Mouse (Mus musculus): Measurements from ENCODE around the gene Klc1. TPM values are rescaled to one million over a fixed set of nuclear protein-coding genes. Genes with fewer than 3 reads are reported as not detected.
"Not testable (repeated sequence)": the region's sequence is repeated elsewhere in the genome, so short reads cannot be mapped to it uniquely, and the experiment has no call there.

Klc1 gene
- polyA plus RNA-seq, 1 experiment from 2014 or later, result 430 TPM

DNA sequence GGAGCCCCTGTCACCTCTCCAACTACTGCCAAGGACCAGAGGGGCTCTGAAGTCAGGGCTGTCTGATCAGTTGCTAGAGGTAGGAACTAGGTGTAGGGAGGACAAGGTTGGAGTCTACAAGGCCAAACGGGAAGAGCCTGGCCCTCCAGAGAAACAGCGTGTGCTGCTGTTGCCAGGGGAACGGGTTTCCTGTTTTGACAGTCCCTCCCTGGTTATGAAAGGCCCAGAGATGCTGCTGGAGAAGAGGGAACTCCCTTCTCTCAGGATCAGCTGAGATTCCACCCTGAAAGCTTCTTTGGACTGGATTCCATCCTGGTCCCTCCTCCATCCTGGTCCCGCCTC lies 32.6 kb upstream of the Klc1 start:
- no peaks in the 10 kb centered on the region for H3K27me3 ChIP-seq
- H3K4me1 ChIP-seq, result peaks cover 7% of the 10 kb centered on the region
- 66% methylated on average over 4 of the region's 4 CpGs for WGBS
- no peaks in the 10 kb centered on the region for H3K9me3 ChIP-seq (replicated peaks)
- no peak overlapping the region for H3K4me3 ChIP-seq
- 0 out of 2 replicates have a peak overlapping the region, but pooled peaks have one; percentile 30 for H3K27ac ChIP-seq
- H3K9ac ChIP-seq, result no peak overlapping the region
- no peak for ATAC-seq (ENCODE audit: low FRiP score)
- H3K36me3 ChIP-seq, result peaks cover 32% of the 10 kb centered on the region; the same call in 1 of the 2 replicates
- no peak overlapping the region for H3K4me2 ChIP-seq (replicated peaks)

DNA sequence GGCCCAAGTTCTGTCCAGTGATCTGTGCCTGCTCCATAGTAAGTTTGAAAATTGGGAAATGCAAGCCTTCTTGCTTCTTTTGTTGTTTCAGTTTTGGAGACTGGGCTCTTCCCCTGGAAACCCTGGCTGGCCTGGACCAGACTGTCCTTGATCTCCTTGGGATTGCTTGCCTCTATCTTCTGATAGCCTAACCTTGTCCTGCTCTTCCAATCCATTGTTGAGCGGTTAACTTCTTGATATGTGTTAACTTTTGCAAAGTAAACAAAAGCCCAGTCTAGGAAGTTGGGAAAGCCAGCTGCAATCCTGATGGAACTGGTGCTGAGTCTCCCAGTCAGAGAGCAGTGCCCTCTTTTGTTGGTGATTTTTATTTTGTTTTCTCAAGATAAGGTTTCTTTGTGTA lies 30.7 kb upstream of the Klc1 start:
- H3K36me3 ChIP-seq, result peaks cover 40% of the 10 kb centered on the region; the same call in 1 of the 2 replicates
- H3K27ac ChIP-seq, result no peak overlapping the region
- no peak overlapping the region for H3K4me2 ChIP-seq (replicated peaks)
- H3K4me3 ChIP-seq, result no peak overlapping the region
- 90% methylated on average over 1 of the region's 1 CpGs for WGBS
- H3K4me1 ChIP-seq, result peaks cover 10% of the 10 kb centered on the region
- H3K9ac ChIP-seq, result no peak overlapping the region
- H3K27me3 ChIP-seq, result no peaks in the 10 kb centered on the region
- ATAC-seq (ENCODE audit: low FRiP score), result no peak
- no peaks in the 10 kb centered on the region for H3K9me3 ChIP-seq (replicated peaks)

DNA sequence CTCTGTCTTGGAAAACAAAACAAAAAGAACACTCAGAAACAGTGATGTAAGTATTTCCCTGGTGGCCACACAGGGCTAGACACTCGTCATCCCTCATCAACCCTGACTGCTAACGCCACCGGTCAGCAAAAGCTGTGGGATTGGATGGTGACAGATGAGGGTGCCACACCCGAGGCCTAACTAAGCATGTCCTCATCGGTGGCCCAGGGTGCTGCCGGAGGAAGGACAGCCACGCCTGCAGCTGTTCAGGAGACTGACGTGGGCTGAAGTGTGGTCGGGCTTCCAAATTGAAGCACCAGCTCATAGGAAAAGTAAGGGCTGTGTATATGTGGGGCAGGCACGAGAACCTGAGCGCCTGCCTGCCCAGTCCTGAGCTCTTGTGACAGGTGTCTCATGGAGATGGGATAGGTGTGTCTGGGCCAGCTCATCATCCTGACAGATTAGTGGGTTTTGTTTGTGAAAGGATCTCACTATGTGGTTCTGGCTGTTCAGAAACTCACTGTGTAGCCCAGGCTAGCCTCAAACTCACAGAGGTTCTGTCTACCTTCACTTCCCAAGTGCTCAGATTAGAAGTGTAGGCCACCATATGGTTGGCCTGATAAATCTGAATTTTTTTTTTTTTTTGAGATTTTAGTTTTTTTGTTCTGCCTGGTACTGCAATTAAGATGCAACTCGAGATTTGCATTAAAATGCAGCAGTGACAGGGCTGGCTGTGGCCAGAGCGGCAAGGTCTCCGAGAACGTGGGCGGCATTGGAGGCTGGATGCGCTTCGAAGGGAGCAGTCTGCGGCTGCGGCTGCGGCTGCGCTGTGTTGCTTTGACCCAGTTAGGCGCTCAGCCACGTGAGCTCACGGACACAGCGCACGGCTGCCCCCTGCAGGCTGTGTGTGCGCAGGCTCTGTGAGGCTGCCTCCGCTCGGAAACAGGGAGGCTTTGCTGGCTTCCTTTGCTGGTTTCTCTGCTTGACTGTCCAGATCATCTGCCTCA lies 26.5 kb upstream of the Klc1 start:
- peak overlapping the region; percentile 38 for H3K4me2 ChIP-seq (replicated peaks)
- no peak overlapping the region for H3K4me3 ChIP-seq
- H3K27ac ChIP-seq, result no peak overlapping the region
- H3K27me3 ChIP-seq, result no peaks in the 10 kb centered on the region
- H3K9ac ChIP-seq, result 0 out of 2 replicates have a peak overlapping the region, but pooled peaks have one; percentile 20
- peaks cover 3% of the 10 kb centered on the region; the same call in 1 of the 2 replicates for H3K4me1 ChIP-seq
- no peaks in the 10 kb centered on the region for H3K9me3 ChIP-seq (replicated peaks)
- ATAC-seq (ENCODE audit: low FRiP score), result peak; percentile 86
- peaks cover 22% of the 10 kb centered on the region; the same call in 1 of the 2 replicates for H3K36me3 ChIP-seq
- 32% methylated on average over 30 of the region's 30 CpGs for WGBS

DNA sequence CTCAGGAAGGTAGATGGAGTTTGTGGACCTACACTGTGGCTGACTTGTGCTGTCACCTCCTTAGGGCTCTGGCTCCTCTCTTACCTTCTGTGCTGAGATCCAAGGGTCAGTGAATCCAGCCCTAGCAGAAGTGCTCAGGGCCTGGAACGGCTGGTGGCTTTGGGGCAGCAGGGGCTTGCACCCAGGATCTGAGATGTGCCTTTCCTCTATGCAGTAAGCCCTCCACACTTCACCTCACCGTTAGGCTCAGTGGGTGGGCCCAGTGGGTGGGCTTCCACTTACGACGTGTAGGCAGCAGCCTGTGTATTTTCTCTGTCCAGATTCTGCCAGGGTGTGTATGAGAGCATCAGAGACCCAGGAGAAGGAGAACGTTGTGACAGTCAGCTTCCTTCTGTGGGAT lies 25.7 kb upstream of the Klc1 start:
- WGBS, result 61% methylated on average over 5 of the region's 5 CpGs
- peaks cover 22% of the 10 kb centered on the region; the same call in 1 of the 2 replicates for H3K36me3 ChIP-seq
- H3K27me3 ChIP-seq, result no peaks in the 10 kb centered on the region
- peaks cover 3% of the 10 kb centered on the region; the same call in 1 of the 2 replicates for H3K4me1 ChIP-seq
- ATAC-seq (ENCODE audit: low FRiP score), result peak; percentile 35
- H3K9ac ChIP-seq, result 0 out of 2 replicates have a peak overlapping the region, but pooled peaks have one; percentile 10
- no peak overlapping the region for H3K4me2 ChIP-seq (replicated peaks)
- H3K27ac ChIP-seq, result no peak overlapping the region
- H3K9me3 ChIP-seq (replicated peaks), result no peaks in the 10 kb centered on the region
- H3K4me3 ChIP-seq, result no peak overlapping the region

DNA sequence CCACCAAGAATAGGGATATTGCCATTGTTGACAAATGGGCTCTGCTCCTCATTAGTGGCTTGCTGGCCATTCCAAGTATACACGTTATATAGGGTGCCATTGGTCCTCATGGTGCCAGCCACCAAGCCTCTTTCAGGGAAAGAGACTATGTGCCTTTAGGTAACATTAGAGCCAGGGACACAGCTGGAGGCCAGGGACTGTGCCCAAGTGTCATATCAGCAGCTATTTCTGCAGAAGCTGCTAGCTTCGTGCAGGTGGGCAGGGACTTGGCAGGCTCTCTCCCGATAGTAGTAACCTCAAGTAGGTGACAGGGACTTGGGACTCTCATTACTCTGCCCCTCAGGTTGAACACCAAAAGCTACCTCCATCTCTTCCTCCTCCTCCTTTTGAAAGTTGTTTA lies 23.7 kb upstream of the Klc1 start:
- Histone ChIP-seq H3K27me3 (no peaks in the 10 kb centered on the region), H3K4me2 (replicated peaks) (no peak overlapping the region), H3K27ac (no peak overlapping the region), H3K4me3 (no peak overlapping the region), H3K36me3 (0 out of 2 replicates have a peak, but pooled peaks cover 9% of the 10 kb centered on the region), H3K9me3 (replicated peaks) (no peaks in the 10 kb centered on the region), H3K9ac (no peak overlapping the region), H3K4me1 (peaks cover 3% of the 10 kb centered on the region; the same call in 1 of the 2 replicates)
- 84% methylated on average over 3 of the region's 3 CpGs for WGBS
- ATAC-seq (ENCODE audit: low FRiP score), result no peak

DNA sequence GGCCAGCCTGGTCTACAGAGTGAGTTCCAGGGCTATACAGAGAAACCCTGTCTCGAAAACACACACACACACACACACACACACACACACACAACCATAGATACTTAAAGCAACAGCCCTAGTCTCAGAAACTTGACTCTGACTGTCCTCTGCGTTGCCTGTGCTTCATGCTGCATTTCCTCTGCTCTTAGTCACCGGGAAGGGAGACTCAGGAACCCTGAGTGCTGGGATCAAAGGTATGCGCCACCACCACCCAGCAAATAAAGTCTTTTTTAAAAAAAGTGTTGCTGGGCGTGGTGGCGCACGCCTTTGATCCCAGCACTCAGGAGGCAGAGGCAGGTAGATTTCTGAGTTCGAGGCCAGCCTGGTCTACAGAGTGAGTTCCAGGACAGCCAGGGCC lies 22.0 kb upstream of the Klc1 start:
- H3K27ac ChIP-seq; H3K27me3 ChIP-seq; H3K4me2 ChIP-seq (replicated peaks); H3K9me3 ChIP-seq (replicated peaks); ATAC-seq (ENCODE audit: low FRiP score); H3K9ac ChIP-seq; H3K36me3 ChIP-seq; H3K4me3 ChIP-seq; H3K4me1 ChIP-seq: not testable (repeated sequence)
- 86% methylated on average over 8 of the region's 8 CpGs for WGBS

DNA sequence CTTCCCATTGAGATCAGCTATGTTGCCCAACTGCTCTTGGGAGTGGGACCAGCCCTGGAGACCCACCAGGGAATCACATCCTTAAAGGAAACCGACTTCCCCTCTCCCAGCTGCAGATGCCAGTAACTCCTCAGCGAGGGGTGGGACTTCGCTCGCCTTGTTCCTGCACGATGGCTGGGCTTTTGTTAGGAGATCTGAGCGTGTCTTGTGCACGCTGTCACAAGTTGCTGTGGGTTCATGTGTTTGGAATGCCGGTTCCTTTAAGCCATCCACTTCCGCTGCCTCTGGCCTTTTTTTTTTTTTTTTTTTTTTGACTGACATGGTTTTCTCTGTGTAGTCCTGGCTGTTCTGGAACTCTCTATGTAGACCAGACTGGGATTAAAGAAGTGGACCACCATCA lies 21.3 kb upstream of the Klc1 start:
- no peak for ATAC-seq (ENCODE audit: low FRiP score)
- H3K4me3 ChIP-seq, result no peak overlapping the region
- WGBS, result 59% methylated on average over 9 of the region's 9 CpGs

DNA sequence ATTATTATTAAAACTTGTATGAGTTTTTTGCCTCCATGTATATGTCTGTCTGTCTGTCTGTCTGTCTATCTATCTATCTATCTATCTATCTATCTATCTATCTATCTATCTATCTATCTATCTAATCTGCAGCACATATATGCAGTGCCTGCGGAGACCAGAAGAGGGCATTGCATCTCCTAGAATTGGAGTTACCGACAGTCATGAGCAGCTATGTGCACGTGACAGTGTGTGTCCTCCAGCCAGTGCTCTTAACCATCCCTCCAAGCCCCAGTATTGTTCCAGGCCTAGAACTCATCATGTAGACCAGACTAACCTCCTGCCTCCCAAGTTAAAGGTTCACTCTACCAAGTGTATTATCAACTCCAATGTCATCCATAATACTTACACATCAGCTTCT lies 19.9 kb upstream of the Klc1 start:
- no peak overlapping the region for H3K27ac ChIP-seq
- 9% methylated on average over 3 of the region's 3 CpGs for WGBS
- no peak for ATAC-seq (ENCODE audit: low FRiP score)
- H3K4me2 ChIP-seq (replicated peaks), result no peak overlapping the region
- no peak overlapping the region for H3K9ac ChIP-seq
- H3K4me1 ChIP-seq, result no peaks in the 10 kb centered on the region; the same call in 1 of the 2 replicates
- H3K4me3 ChIP-seq, result no peak overlapping the region
- no peaks in the 10 kb centered on the region for H3K27me3 ChIP-seq
- no peaks in the 10 kb centered on the region for H3K36me3 ChIP-seq
- H3K9me3 ChIP-seq (replicated peaks), result no peaks in the 10 kb centered on the region

More for the DNA sequence above, 21.3 kb upstream of the Klc1 start:
- Histone ChIP-seq H3K9ac (no peak overlapping the region), H3K4me1 (peaks cover 3% of the 10 kb centered on the region; the same call in 1 of the 2 replicates), H3K4me2 (replicated peaks) (no peak overlapping the region), H3K27ac (no peak overlapping the region), H3K9me3 (replicated peaks) (no peaks in the 10 kb centered on the region), H3K27me3 (no peaks in the 10 kb centered on the region), H3K36me3 (no peaks in the 10 kb centered on the region)

DNA sequence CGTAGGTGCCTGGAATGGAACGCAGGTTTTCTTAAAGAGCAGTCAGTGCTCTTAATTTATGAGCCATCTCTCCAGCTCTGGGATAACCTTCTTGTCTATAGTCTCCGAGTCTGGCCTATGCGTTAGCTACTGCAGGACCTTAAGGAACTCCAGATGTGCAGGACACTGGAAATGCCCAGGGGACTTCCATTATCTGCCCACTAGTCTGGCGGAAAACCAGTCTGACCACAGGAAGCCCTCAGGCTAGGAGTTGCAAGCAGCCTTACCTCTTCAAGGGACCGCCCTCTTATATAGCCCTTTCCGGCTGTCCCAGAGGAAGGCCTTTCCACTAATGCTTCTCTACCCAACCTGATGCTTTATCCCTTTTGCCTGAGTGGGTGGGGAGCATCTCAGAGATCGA lies 17.3 kb upstream of the Klc1 start:
- ATAC-seq (ENCODE audit: low FRiP score), result no peak
- H3K4me1 ChIP-seq, result peaks cover 13% of the 10 kb centered on the region
- H3K4me2 ChIP-seq (replicated peaks), result no peak overlapping the region
- no peaks in the 10 kb centered on the region for H3K9me3 ChIP-seq (replicated peaks)
- no peak overlapping the region for H3K27ac ChIP-seq
- no peak overlapping the region for H3K9ac ChIP-seq
- H3K27me3 ChIP-seq, result no peaks in the 10 kb centered on the region
- H3K4me3 ChIP-seq, result no peak overlapping the region
- H3K36me3 ChIP-seq, result no peaks in the 10 kb centered on the region
- 81% methylated on average over 8 of the region's 8 CpGs for WGBS

DNA sequence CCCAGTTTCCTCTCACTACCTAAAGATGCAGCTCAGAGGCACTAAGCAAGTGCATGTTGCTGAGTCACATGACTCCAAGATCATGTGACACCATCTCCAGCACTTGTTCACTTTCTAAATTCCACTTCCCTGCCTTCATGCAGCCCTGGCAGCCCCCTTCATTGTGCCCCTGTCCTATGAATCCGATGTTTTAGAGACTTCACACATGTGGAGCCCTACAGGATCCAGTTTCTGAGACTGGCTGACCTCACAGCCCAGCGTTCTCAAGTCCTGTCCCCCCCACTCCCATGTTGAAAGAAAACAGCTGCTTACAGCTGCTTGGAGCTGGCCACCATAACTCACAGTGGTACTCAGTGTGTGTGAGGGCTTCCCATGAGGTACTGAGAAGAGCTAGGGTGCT lies 15.2 kb upstream of the Klc1 start:
- Histone ChIP-seq H3K9ac (no peak overlapping the region), H3K4me3 (no peak overlapping the region), H3K27ac (no peak overlapping the region), H3K4me2 (replicated peaks) (no peak overlapping the region), H3K27me3 (no peaks in the 10 kb centered on the region), H3K9me3 (replicated peaks) (no peaks in the 10 kb centered on the region), H3K4me1 (peaks cover 15% of the 10 kb centered on the region), H3K36me3 (no peaks in the 10 kb centered on the region)
- ATAC-seq (ENCODE audit: low FRiP score), result no peak
- WGBS, result 81% methylated on average over 2 of the region's 2 CpGs

DNA sequence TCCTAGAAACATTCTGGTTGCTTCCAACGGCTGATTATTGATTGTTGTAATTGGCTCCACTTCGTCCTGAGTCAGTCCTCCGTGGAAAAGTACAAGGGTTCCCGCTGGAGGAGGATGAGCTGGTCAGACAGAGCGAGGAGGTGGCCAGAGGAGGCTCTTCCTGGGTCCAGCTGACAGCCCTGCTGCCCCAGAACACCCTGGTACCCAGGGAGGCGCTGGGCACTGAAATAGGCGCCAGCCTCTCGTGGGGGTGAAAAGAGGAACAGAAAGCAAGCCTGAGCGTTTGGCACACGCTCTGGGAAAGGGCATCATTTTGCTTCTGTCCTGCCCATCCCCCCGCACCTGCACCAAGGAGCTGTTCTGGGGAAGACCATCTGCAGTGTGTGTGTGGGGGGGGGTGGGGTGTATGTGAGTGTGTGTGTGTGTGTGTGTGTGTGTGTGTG lies 14.6 kb upstream of the Klc1 start:
- H3K4me3 ChIP-seq, result no peak overlapping the region
- H3K9me3 ChIP-seq (replicated peaks), result no peaks in the 10 kb centered on the region
- no peak overlapping the region for H3K9ac ChIP-seq
- no peaks in the 10 kb centered on the region for H3K27me3 ChIP-seq
- peaks cover 15% of the 10 kb centered on the region for H3K4me1 ChIP-seq
- no peak overlapping the region for H3K4me2 ChIP-seq (replicated peaks)
- no peak for ATAC-seq (ENCODE audit: low FRiP score)
- no peak overlapping the region for H3K27ac ChIP-seq
- no peaks in the 10 kb centered on the region for H3K36me3 ChIP-seq
- 82% methylated on average over 11 of the region's 11 CpGs for WGBS

DNA sequence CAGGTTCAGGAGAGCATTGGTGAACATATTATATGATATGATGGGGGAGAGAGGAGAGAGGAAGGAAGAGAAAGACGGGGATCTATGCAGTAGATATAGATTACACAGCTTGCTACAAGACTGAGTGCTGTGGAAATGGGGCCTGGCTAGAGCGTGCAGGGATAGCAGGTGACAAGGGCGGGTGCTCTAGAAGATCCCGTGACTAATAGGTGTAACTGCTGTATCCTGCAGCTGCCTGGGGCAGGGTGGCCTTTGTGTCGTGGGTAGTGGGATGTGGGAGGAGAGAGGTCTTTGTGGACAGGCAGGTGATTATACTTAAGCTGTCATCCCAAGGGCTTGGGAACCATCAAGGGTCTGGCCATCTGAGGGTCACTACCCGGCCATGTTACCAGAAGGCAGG lies 13.4 kb upstream of the Klc1 start:
- Histone ChIP-seq H3K36me3 (no peaks in the 10 kb centered on the region), H3K9me3 (replicated peaks) (no peaks in the 10 kb centered on the region), H3K4me3 (no peak overlapping the region), H3K4me2 (replicated peaks) (no peak overlapping the region), H3K27ac (no peak overlapping the region), H3K9ac (no peak overlapping the region), H3K27me3 (no peaks in the 10 kb centered on the region), H3K4me1 (peaks cover 15% of the 10 kb centered on the region)
- WGBS, result 68% methylated on average over 6 of the region's 6 CpGs
- ATAC-seq (ENCODE audit: low FRiP score), result no peak
